Mouse (Mus musculus) lung, adult 10 weeks (tissue): ENCODE results near the gene Knl1. TPM values are rescaled to one million over a fixed set of nuclear protein-coding genes. Genes with fewer than 3 reads are reported as not detected.

ENCODE experiments used
- polyA plus RNA-seq: library from polyadenylated mRNA; stranded (reverse); fragments of 350-450 nt; fragmentation: Illumina TruSeq; extraction: RNeasy Lipid Tissue Mini Kit (QIAGEN cat#74804); gene quantifications from one replicate; pipeline ENCODE4 v1.2.3, GENCODE M21; 2014; ENCODE audit warnings: low read depth, low replicate concordance; ENCODE audit not compliant: insufficient read depth

The Knl1 gene
- polyA plus RNA-seq, result 0.06 TPM

DNA sequence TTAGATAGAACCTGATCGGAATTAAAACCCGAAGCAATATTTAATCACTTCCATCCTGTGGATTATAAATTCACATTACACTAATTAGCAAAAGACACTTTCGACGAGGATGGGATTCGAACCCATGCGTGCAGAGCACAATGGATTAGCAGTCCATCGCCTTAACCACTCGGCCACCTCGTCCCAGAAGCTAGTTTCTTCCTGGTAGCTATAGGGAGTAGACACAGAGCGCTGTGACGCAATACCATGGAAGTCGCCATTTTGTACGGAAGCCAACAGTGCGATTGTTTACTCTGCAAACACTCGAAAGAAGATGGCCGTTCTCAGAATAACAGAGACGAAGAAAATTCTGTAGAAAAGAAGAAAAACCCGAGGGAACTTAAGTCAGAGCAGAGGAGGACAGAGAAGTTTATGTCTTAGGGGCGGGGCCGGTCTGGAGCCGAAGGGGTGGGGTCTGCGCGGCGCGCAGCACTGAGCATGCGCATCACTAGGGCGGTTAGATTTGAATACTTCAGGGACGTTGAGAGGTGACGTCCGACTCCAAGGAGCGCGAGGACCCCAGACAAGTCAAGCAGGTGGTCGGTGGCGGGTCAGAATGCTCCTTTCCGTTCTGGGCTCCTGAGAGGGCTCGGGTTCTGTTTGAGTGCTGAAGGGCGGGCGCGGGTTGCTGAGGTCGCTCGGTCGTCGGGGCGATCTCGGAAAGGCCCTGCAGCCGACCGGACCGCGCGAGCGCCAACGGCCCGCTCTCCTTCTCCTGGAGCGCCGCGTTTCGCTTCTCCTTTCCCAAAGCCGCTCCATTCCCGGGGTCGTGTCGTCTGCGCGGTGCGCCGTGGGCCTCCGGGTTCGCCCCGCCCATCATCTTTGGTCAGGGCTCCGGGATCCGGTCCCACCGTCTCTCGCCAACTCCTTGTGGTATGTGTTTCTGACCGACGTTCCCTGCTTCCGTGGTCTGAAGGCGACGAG is at the start of gene Knl1:
Gene Knl1 (plus strand): TSS at position 471 of the 963 bp plus-strand sequence.

GRCm38 (mm10) chr2:119028941-119029551 is 17.9 kb upstream of the Knl1 start, which contains the start of gene Ccdc32:
Gene Ccdc32 (minus strand): TSS chr2:119029393.

GRCm38 (mm10) chr2:119034656-119035396 is 12.1 kb upstream of the Knl1 start, which contains the start of gene Rpusd2:
Gene Rpusd2 (plus strand): TSS chr2:119034790.

GRCm38 (mm10) chr2:119112438-119113112 is 65.7 kb downstream of the Knl1 start, which contains the start of gene Rad51:
Gene Rad51 (plus strand): TSS chr2:119112793.

Other genes starting within 250 kb of the Knl1 start
- gene Knstrn, start 233.1 kb upstream of the Knl1 start, polyA plus RNA-seq, result 1.7 TPM
- 57.5 TPM for gene Ivd, start 185.2 kb upstream of the Knl1 start, polyA plus RNA-seq
- 8.7 TPM for gene Bahd1, start 146.7 kb upstream of the Knl1 start, polyA plus RNA-seq
- gene Chst14, start 120.6 kb upstream of the Knl1 start, polyA plus RNA-seq, result 10.3 TPM
- 14.1 TPM for gene Ccdc32, start 17.7 kb upstream of the Knl1 start, polyA plus RNA-seq
- gene Rpusd2, start 12.3 kb upstream of the Knl1 start, polyA plus RNA-seq, result 1.1 TPM
- 0.85 TPM for gene Rad51, start 65.7 kb downstream of the Knl1 start, polyA plus RNA-seq
- gene Rmdn3, start 109.9 kb downstream of the Knl1 start, polyA plus RNA-seq, result 20.4 TPM
- 5.3 TPM for gene Gchfr, start 120.7 kb downstream of the Knl1 start, polyA plus RNA-seq
- not detected for gene Gm14137, start 127.4 kb downstream of the Knl1 start, polyA plus RNA-seq
- 17.0 TPM for gene Zfyve19, start 161.5 kb downstream of the Knl1 start, polyA plus RNA-seq
- gene Dnajc17, start 161.7 kb downstream of the Knl1 start, polyA plus RNA-seq, result 13.5 TPM
- 5.5 TPM for gene Ppp1r14d, start 182.8 kb downstream of the Knl1 start, polyA plus RNA-seq
- 27.2 TPM for gene Spint1, start 190.2 kb downstream of the Knl1 start, polyA plus RNA-seq
- gene Rhov, start 224.2 kb downstream of the Knl1 start, polyA plus RNA-seq, result 1.7 TPM
- 7.4 TPM for gene Vps18, start 241.6 kb downstream of the Knl1 start, polyA plus RNA-seq